Mouse (Mus musculus) retina, adult 2 months (tissue): ENCODE data around the gene Defb5.
"Not testable (repeated sequence)": the region's sequence is repeated elsewhere in the genome, so short reads cannot be mapped to it uniquely, and the experiment has no call there.

ENCODE experiments used
- DNase-seq: peaks from one replicate; pipeline ENCODE4 v3.0.0-alpha.2; 2012; ENCODE audit warnings: low read depth, low spot score

Gene Defb5

GRCm38 (mm10) chr8:19247280-19247679, at the start of gene Defb5:
TSS of gene Defb5 (plus strand) at chr8:19247580.
- no peak for DNase-seq

DNA sequence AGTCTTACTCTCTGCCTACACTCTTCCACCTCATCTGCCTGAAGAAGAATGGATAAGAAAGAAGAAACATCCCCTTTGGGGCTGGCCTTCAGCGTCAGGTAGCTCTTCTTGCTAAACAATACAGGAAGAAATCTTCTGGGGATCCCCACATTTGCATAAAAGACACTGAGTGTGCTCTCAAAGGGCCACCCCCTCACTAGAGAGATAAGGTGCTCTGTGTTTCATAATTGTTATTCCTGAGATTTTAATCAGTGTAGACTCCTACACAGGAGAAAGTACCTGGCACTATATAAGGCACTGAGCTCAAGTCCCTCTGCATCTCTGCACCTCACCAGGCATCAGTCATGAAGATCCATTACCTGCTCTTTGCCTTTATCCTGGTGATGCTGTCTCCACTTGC, 22.2 kb upstream of the Defb5 start, which contains the start of gene Defb6:
TSS of gene Defb6 (plus strand) at position 318 of the 400 bp plus-strand sequence.
- no peak for DNase-seq

DNA sequence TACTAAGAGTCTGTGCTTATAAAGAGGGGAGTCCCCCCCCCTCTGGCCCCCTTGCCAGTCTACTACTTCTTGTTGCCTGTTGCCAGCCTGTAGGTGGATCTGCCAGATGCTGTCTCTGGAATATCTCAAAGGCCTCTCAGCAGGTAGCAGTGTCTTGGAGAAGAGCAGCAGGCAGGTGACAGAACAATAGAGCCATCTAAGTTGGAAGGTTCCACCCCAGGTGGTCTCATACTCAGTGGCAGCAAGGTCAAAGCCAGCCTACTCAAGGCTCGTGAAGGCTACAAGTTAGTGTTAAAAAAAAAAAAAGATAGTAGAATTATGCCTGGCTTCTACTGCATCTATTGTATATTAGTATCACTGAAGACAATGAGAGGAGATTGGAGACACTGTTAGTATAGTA, 9.3 kb upstream of the Defb5 start:
- no peak for DNase-seq

DNA sequence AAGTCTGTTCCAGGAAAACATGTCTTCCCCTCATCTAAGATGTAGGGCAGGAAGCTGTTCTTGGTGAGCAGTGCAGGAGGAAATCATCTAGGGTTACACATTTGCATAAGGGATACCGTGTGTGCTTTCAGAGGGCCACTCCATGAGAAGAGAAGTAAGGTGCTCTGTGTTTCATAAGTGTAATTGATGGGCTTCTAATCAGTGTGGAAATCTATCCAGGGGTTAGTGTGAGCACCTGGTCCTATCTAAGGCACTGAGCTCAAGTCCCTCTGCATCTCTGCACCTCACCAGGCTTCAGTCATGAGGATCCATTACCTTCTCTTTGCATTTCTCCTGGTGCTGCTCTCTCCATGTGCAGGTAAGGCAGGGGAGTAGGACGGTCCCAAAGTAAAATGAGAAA, 7.8 kb upstream of the Defb5 start, which contains the start of gene Defb46:
TSS of gene Defb46 (plus strand) at position 301 of the 400 bp plus-strand sequence.
- DNase-seq = no peak

- DNase-seq = no peak
Measured at GRCm38 (mm10) chr8:19258136-19258535, 10.8 kb downstream of the Defb5 start.

GRCm38 (mm10) chr8:19259667-19260066, 12.3 kb downstream of the Defb5 start:
- no peak for DNase-seq

DNA sequence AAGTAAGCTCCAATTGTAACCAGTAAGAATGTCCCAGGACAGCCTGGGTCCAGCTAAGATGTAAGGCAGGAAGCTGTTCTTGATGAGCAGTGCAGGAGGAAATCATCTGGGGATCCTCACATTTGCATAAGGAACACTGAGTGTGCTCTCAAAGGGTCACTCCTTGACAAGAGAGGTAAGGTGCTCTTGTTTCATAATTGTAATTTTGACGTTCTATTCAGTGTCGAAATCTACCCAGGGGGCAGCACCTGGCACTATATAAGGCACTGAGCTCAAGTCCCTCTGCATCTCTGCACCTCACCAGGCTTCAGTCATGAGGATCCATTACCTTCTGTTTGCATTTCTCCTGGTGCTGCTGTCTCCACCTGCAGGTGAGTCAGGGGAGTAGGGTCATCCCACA, 45.7 kb downstream of the Defb5 start, which contains the start of gene Defb3:
TSS of gene Defb3 (plus strand) at position 301 of the 400 bp plus-strand sequence.
- not testable (repeated sequence) for DNase-seq

DNA sequence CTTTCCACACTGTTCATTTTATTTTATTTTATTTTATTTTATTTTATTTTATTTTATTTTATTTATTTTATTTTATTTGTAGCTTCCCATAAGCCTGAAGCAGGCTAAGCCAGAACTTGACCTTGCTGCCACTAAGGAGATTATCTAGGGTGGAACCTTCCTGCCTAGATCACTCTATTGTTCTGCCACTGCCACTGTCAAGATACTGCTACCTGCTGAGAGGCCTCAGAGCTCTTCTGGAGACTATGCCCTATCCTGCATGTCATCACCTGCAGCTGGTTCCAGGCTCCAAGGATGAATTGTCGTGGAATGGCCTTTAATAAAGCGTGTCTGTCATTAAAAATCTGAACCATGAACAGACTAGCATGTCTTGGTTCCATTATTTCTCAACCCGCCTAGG, 51.0 kb downstream of the Defb5 start:
- not testable (repeated sequence) for DNase-seq
